Mouse (Mus musculus): ENCODE measurements around the gene Sf3a3.
"Not testable (repeated sequence)": the region's sequence is repeated elsewhere in the genome, so short reads cannot be mapped to it uniquely, and the experiment has no call there.

Sf3a3 gene

GRCm38 (mm10) chr4:124700248-124700971, 14.2 kb upstream of the Sf3a3 start, which contains the start of gene Fhl3:
Gene Fhl3, plus strand, starts transcription at chr4:124700701.
- peak in 1 of 2 experiments; percentile 14 for DNase-seq

GRCm38 (mm10) chr4:124701052-124701845, 13.3 kb upstream of the Sf3a3 start:
- DNase-seq: no peak

GRCm38 (mm10) chr4:124701916-124702315, 12.7 kb upstream of the Sf3a3 start:
- DNase-seq: peak in 1 of 2 experiments; percentile 17

- DNase-seq: peak in 1 of 2 experiments; percentile 19
Measured at GRCm38 (mm10) chr4:124703406-124703805, 11.2 kb upstream of the Sf3a3 start.

- no peak for DNase-seq
Measured at GRCm38 (mm10) chr4:124703881-124704796, 10.4 kb upstream of the Sf3a3 start.

GRCm38 (mm10) chr4:124704797-124705474, 9.6 kb upstream of the Sf3a3 start:
- DNase-seq: no peak

GRCm38 (mm10) chr4:124705661-124706269, 8.8 kb upstream of the Sf3a3 start:
- no peak for DNase-seq

- not testable (repeated sequence) for DNase-seq
Measured at GRCm38 (mm10) chr4:124707381-124708199, 7.0 kb upstream of the Sf3a3 start.

- DNase-seq: not testable (repeated sequence)
Measured at GRCm38 (mm10) chr4:124708200-124708517, 6.4 kb upstream of the Sf3a3 start.

- DNase-seq: no peak
Measured at GRCm38 (mm10) chr4:124708518-124709477, 5.8 kb upstream of the Sf3a3 start.

GRCm38 (mm10) chr4:124709961-124710446, 4.6 kb upstream of the Sf3a3 start:
- no peak for DNase-seq

- peak; percentile 25 to 45 for DNase-seq
Measured at GRCm38 (mm10) chr4:124710776-124711291, 3.7 kb upstream of the Sf3a3 start.

GRCm38 (mm10) chr4:124712618-124713017, 2.0 kb upstream of the Sf3a3 start:
- DNase-seq: no peak

GRCm38 (mm10) chr4:124713850-124714249, 726 bp upstream of the Sf3a3 start:
- not testable (repeated sequence) for DNase-seq

- no peak for DNase-seq
Measured at GRCm38 (mm10) chr4:124719101-124719500, 4.5 kb downstream of the Sf3a3 start.

- no peak for DNase-seq
Measured at GRCm38 (mm10) chr4:124726121-124726520, 11.5 kb downstream of the Sf3a3 start.

- DNase-seq: no peak
Measured at GRCm38 (mm10) chr4:124736952-124737351, 22.4 kb downstream of the Sf3a3 start.

GRCm38 (mm10) chr4:124737486-124737885, 22.9 kb downstream of the Sf3a3 start:
- DNase-seq: no peak

GRCm38 (mm10) chr4:124738013-124738412, 23.4 kb downstream of the Sf3a3 start:
- no peak for DNase-seq
